Mouse (Mus musculus): ENCODE results near the gene Zswim5. TPM values are rescaled to one million over a fixed set of nuclear protein-coding genes. Genes with fewer than 3 reads are reported as not detected.

The Zswim5 gene
- polyA plus RNA-seq, 1 experiment from 2014 or later, result 9.5 TPM

- Histone ChIP-seq H3K9me3 (no peaks in the 10 kb centered on the region), H3K27ac (replicated peaks) (no peak overlapping the region), H3K27me3 (no peaks in the 10 kb centered on the region), H3K4me2 (replicated peaks) (no peak overlapping the region), H3K4me1 (no peaks in the 10 kb centered on the region), H3K9ac (replicated peaks) (no peak overlapping the region), H3K4me3 (no peak overlapping the region), H3K36me3 (no peaks in the 10 kb centered on the region)
- 78% methylated on average over 8 of the region's 8 CpGs for WGBS
- no peak for ATAC-seq (replicated peaks)
These were observed 15.2 kb upstream of the Zswim5 start for GRCm38 (mm10) chr4:116862023-116862422.

GRCm38 (mm10) chr4:116869898-116870297 is 7.3 kb upstream of the Zswim5 start:
- Histone ChIP-seq H3K4me3 (no peak overlapping the region), H3K4me2 (replicated peaks) (no peak overlapping the region), H3K36me3 (no peaks in the 10 kb centered on the region), H3K9me3 (no peaks in the 10 kb centered on the region), H3K4me1 (no peaks in the 10 kb centered on the region), H3K27me3 (no peaks in the 10 kb centered on the region), H3K27ac (replicated peaks) (no peak overlapping the region), H3K9ac (replicated peaks) (no peak overlapping the region)
- no peak for ATAC-seq (replicated peaks)
- 78% methylated on average over 3 of the region's 3 CpGs for WGBS

GRCm38 (mm10) chr4:116874595-116874994 is 2.6 kb upstream of the Zswim5 start:
- Histone ChIP-seq H3K9me3 (no peaks in the 10 kb centered on the region), H3K36me3 (no peaks in the 10 kb centered on the region), H3K9ac (replicated peaks) (no peak overlapping the region), H3K4me1 (peaks cover 9% of the 10 kb centered on the region), H3K27me3 (no peaks in the 10 kb centered on the region), H3K4me3 (no peak overlapping the region), H3K27ac (replicated peaks) (no peak overlapping the region), H3K4me2 (replicated peaks) (no peak overlapping the region)
- whole genome bisulfite sequencing, result 88% methylated on average over 4 of the region's 4 CpGs
- no peak for ATAC-seq (replicated peaks)

- H3K27me3 ChIP-seq, result no peaks in the 10 kb centered on the region
- peaks cover 11% of the 10 kb centered on the region for H3K4me1 ChIP-seq
- no peaks in the 10 kb centered on the region for H3K9me3 ChIP-seq
- H3K4me3 ChIP-seq, result peak overlapping the region; percentile 98
- peak overlapping the region; percentile 99 for H3K27ac ChIP-seq (replicated peaks)
- no peaks in the 10 kb centered on the region for H3K36me3 ChIP-seq
- WGBS, result 0% methylated on average over 15 of the region's 15 CpGs
- peak overlapping the region; percentile 62 for H3K4me2 ChIP-seq (replicated peaks)
- peak overlapping the region; percentile 99 for H3K9ac ChIP-seq (replicated peaks)
- ATAC-seq (replicated peaks), result peak; percentile 76
These were observed 564 bp upstream of the Zswim5 start for GRCm38 (mm10) chr4:116876630-116876994.

- Histone ChIP-seq H3K4me3 (peak overlapping the region; percentile 98), H3K4me2 (replicated peaks) (peak overlapping the region; percentile 62), H3K9ac (replicated peaks) (peak overlapping the region; percentile 99), H3K9me3 (no peaks in the 10 kb centered on the region), H3K4me1 (peaks cover 11% of the 10 kb centered on the region), H3K27me3 (no peaks in the 10 kb centered on the region), H3K36me3 (no peaks in the 10 kb centered on the region), H3K27ac (replicated peaks) (peak overlapping the region; percentile 99)
- WGBS, result under 1% methylated on average over 49 of the region's 57 CpGs
- ATAC-seq (replicated peaks), result no peak; the same call in 1 of the 2 replicates
These were observed 649 bp downstream of the Zswim5 start for GRCm38 (mm10) chr4:116877729-116878321.

GRCm38 (mm10) chr4:116878491-116878890 is 1.3 kb downstream of the Zswim5 start:
- WGBS, result 0% methylated on average over 11 of the region's 11 CpGs

GRCm38 (mm10) chr4:116882679-116883078 is 5.5 kb downstream of the Zswim5 start:
- Histone ChIP-seq H3K4me3 (no peak overlapping the region), H3K4me2 (replicated peaks) (no peak overlapping the region), H3K27me3 (no peaks in the 10 kb centered on the region), H3K36me3 (no peaks in the 10 kb centered on the region), H3K27ac (replicated peaks) (no peak overlapping the region), H3K9ac (replicated peaks) (no peak overlapping the region), H3K9me3 (no peaks in the 10 kb centered on the region), H3K4me1 (peaks cover 4% of the 10 kb centered on the region)
- ATAC-seq (replicated peaks), result no peak

More at GRCm38 (mm10) chr4:116878491-116878890, 1.3 kb downstream of the Zswim5 start:
- Histone ChIP-seq H3K9ac (replicated peaks) (peak overlapping the region; percentile 99), H3K36me3 (no peaks in the 10 kb centered on the region), H3K9me3 (no peaks in the 10 kb centered on the region), H3K27me3 (no peaks in the 10 kb centered on the region), H3K4me3 (peak overlapping the region; percentile 98), H3K27ac (replicated peaks) (peak overlapping the region; percentile 99), H3K4me2 (replicated peaks) (peak overlapping the region; percentile 62), H3K4me1 (peaks cover 11% of the 10 kb centered on the region)
- no peak for ATAC-seq (replicated peaks)

GRCm38 (mm10) chr4:116894200-116895080 is 17.3 kb downstream of the Zswim5 start:
- no peaks in the 10 kb centered on the region for H3K9me3 ChIP-seq
- ATAC-seq (replicated peaks), result no peak
- WGBS, result 53% methylated on average over 4 of the region's 4 CpGs
- no peaks in the 10 kb centered on the region for H3K36me3 ChIP-seq
- no peak overlapping the region for H3K4me2 ChIP-seq (replicated peaks)
- peaks cover 10% of the 10 kb centered on the region for H3K4me1 ChIP-seq
- no peak overlapping the region for H3K4me3 ChIP-seq
- H3K27ac ChIP-seq (replicated peaks), result no peak overlapping the region
- no peak overlapping the region for H3K9ac ChIP-seq (replicated peaks)
- H3K27me3 ChIP-seq, result no peaks in the 10 kb centered on the region

- H3K27ac ChIP-seq (replicated peaks), result peak overlapping the region; percentile 74
- no peaks in the 10 kb centered on the region for H3K27me3 ChIP-seq
- WGBS, result 11% methylated on average over 4 of the region's 4 CpGs
- ATAC-seq (replicated peaks), result no peak; the same call in 1 of the 2 replicates
- H3K4me2 ChIP-seq (replicated peaks), result no peak overlapping the region
- H3K4me3 ChIP-seq, result no peak overlapping the region
- H3K9ac ChIP-seq (replicated peaks), result no peak overlapping the region
- no peaks in the 10 kb centered on the region for H3K36me3 ChIP-seq
- no peaks in the 10 kb centered on the region for H3K9me3 ChIP-seq
- H3K4me1 ChIP-seq, result peaks cover 18% of the 10 kb centered on the region
These were observed 33.5 kb downstream of the Zswim5 start for GRCm38 (mm10) chr4:116910489-116911181.

GRCm38 (mm10) chr4:116911202-116911601 is 34.0 kb downstream of the Zswim5 start:
- no peak overlapping the region for H3K9ac ChIP-seq (replicated peaks)
- 10% methylated on average over 5 of the region's 5 CpGs for WGBS
- no peaks in the 10 kb centered on the region for H3K27me3 ChIP-seq
- peak overlapping the region; percentile 74 for H3K27ac ChIP-seq (replicated peaks)
- H3K36me3 ChIP-seq, result no peaks in the 10 kb centered on the region
- H3K4me1 ChIP-seq, result peaks cover 18% of the 10 kb centered on the region
- H3K9me3 ChIP-seq, result no peaks in the 10 kb centered on the region
- no peak overlapping the region for H3K4me3 ChIP-seq
- no peak overlapping the region for H3K4me2 ChIP-seq (replicated peaks)
- ATAC-seq (replicated peaks), result no peak; the same call in 1 of the 2 replicates

- Histone ChIP-seq H3K4me2 (replicated peaks) (no peak overlapping the region), H3K9ac (replicated peaks) (no peak overlapping the region), H3K4me3 (no peak overlapping the region), H3K27me3 (no peaks in the 10 kb centered on the region), H3K36me3 (no peaks in the 10 kb centered on the region), H3K4me1 (peaks cover 18% of the 10 kb centered on the region), H3K27ac (replicated peaks) (no peak overlapping the region), H3K9me3 (no peaks in the 10 kb centered on the region)
- 96% methylated on average over 2 of the region's 2 CpGs for WGBS
- ATAC-seq (replicated peaks), result no peak
These were observed 36.1 kb downstream of the Zswim5 start for GRCm38 (mm10) chr4:116913318-116913717.

Data from forebrain, embryonic 15.5 days (tissue).